Mouse (Mus musculus): ENCODE measurements around the gene Ero1lb. TPM values are rescaled to one million over a fixed set of nuclear protein-coding genes. Genes with fewer than 3 reads are reported as not detected.
"Not testable (repeated sequence)": the region's sequence is repeated elsewhere in the genome, so short reads cannot be mapped to it uniquely, and the experiment has no call there.

Gene Ero1lb
- total RNA-seq, 2 experiments from 2014 or later, result 13.8 to 14.6 TPM

GRCm38 (mm10) chr13:12569741-12570140 lies 4.1 kb downstream of the Ero1lb start:
- no peak for DNase-seq (ENCODE audit: low spot score in 2 of 2)

GRCm38 (mm10) chr13:12574979-12575536 lies 9.4 kb downstream of the Ero1lb start:
- no peak for DNase-seq (ENCODE audit: low spot score in 2 of 2)

GRCm38 (mm10) chr13:12578145-12578544 lies 12.5 kb downstream of the Ero1lb start:
- no peak for DNase-seq (ENCODE audit: low spot score in 2 of 2)

- DNase-seq (ENCODE audit: low spot score in 2 of 2), result peak in 1 of 2 experiments; percentile 36
Observed at GRCm38 (mm10) chr13:12589003-12589402, 23.3 kb downstream of the Ero1lb start.

GRCm38 (mm10) chr13:12597075-12597474 lies 31.4 kb downstream of the Ero1lb start:
- DNase-seq (ENCODE audit: low spot score in 2 of 2), result not testable (repeated sequence)

- DNase-seq (ENCODE audit: low spot score in 2 of 2), result not testable (repeated sequence)
Observed at GRCm38 (mm10) chr13:12610206-12610605, 44.5 kb downstream of the Ero1lb start.

GRCm38 (mm10) chr13:12614026-12614425 lies 48.4 kb downstream of the Ero1lb start:
- not testable (repeated sequence) for DNase-seq (ENCODE audit: low spot score in 2 of 2)

GRCm38 (mm10) chr13:12614591-12614990 lies 48.9 kb downstream of the Ero1lb start:
- not testable (repeated sequence) for DNase-seq (ENCODE audit: low spot score in 2 of 2)

- not testable (repeated sequence) for DNase-seq (ENCODE audit: low spot score in 2 of 2)
Observed at GRCm38 (mm10) chr13:12615014-12615413, 49.3 kb downstream of the Ero1lb start.

- not testable (repeated sequence) for DNase-seq (ENCODE audit: low spot score in 2 of 2)
Observed at GRCm38 (mm10) chr13:12616489-12616888, 50.8 kb downstream of the Ero1lb start.

GRCm38 (mm10) chr13:12619808-12620207 lies 54.1 kb downstream of the Ero1lb start:
- not testable (repeated sequence) for DNase-seq (ENCODE audit: low spot score in 2 of 2)

- not testable (repeated sequence) for DNase-seq (ENCODE audit: low spot score in 2 of 2)
Observed at GRCm38 (mm10) chr13:12626061-12626460, 60.4 kb downstream of the Ero1lb start.

GRCm38 (mm10) chr13:12627746-12628145 lies 62.1 kb downstream of the Ero1lb start:
- DNase-seq (ENCODE audit: low spot score in 2 of 2), result not testable (repeated sequence)

- not testable (repeated sequence) for DNase-seq (ENCODE audit: low spot score in 2 of 2)
Observed at GRCm38 (mm10) chr13:12628181-12628580, 62.5 kb downstream of the Ero1lb start.

GRCm38 (mm10) chr13:12630252-12630651 lies 64.6 kb downstream of the Ero1lb start:
- not testable (repeated sequence) for DNase-seq (ENCODE audit: low spot score in 2 of 2)

GRCm38 (mm10) chr13:12634941-12635588 lies 69.4 kb downstream of the Ero1lb start:
- not testable (repeated sequence) for DNase-seq (ENCODE audit: low spot score in 2 of 2)

- DNase-seq (ENCODE audit: low spot score in 2 of 2), result peak; percentile 16 to 23
Observed at GRCm38 (mm10) chr13:12642795-12643194, 77.1 kb downstream of the Ero1lb start.

GRCm38 (mm10) chr13:12646676-12647075 lies 81.0 kb downstream of the Ero1lb start:
- not testable (repeated sequence) for DNase-seq (ENCODE audit: low spot score in 2 of 2)

- DNase-seq (ENCODE audit: low spot score in 2 of 2), result peak; percentile 71 to 83
Observed at GRCm38 (mm10) chr13:12650020-12650876, 84.6 kb downstream of the Ero1lb start.

GRCm38 (mm10) chr13:12650877-12651176 lies 85.2 kb downstream of the Ero1lb start:
- DNase-seq (ENCODE audit: low spot score in 2 of 2), result peak; percentile 40 to 62
